Mouse (Mus musculus): Measurements from ENCODE around the gene Setd6. TPM values are rescaled to one million over a fixed set of nuclear protein-coding genes. Genes with fewer than 3 reads are reported as not detected.
A peak's percentile ranks its signal among the peaks of the same experiment; 100 is the strongest.

The Setd6 gene
- 10 to 100 TPM; 15.8 to 21.0 TPM for total RNA-seq (2021)
- long read RNA-seq, experiment 1, transcript Setd6-201 (7 exons, 1,707 nt) = major isoform, 8 of 11 reads
- long read RNA-seq, experiment 1, partial matches to known transcripts = 3 of 11 reads
- long read RNA-seq, experiment 1, other reads (novel, unspliced or antisense) = 0 of 11 reads
- long read RNA-seq, experiment 2, transcript Setd6-201 (7 exons, 1,707 nt) = major isoform, 9 of 9 reads
- long read RNA-seq, experiment 2, partial matches to known transcripts = 0 of 9 reads
- long read RNA-seq, experiment 2, other reads (novel, unspliced or antisense) = 0 of 9 reads

DNA sequence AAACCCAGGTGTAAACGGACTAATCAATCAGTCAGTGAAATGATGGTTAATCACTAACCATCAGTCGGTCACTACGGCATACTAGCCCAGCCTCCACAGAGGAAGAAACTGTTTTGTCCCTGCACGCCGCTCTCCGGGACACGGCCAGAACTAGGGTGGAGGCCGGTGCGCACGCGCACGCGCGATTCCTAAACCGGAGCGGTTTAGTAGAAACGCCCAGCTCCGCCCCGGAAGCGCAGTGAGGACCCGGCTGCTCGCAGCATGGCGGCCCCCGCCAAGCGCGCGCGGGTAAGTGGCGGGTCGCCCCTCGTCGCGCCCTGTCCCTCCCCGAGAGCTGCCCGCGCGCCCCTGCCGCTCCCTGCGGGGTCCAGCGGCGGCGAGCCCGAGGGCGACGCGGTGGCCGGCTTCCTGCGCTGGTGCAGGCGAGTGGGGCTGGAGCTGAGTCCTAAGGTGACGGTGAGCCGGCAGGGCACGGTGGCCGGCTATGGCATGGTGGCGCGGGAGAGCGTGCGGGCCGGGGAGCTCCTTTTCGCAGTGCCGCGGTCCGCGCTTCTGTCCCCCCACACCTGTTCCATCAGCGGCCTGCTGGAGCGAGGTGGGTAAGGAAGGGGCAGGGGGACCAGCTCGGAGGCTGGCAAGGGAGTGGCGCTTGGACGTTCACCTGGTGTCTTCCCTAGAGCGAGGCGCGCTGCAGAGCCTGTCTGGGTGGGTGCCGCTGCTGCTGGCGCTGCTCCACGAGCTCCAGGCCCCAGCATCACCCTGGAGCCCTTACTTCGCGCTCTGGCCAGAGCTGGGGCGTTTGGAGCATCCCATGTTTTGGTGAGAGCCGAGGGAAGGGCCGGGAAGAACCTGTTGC, at the start of gene Setd6:
Setd6 (plus strand) TSS at position 206 of the 856 bp plus-strand sequence.
- DNase-seq = peak; percentile 89 to 92

DNA sequence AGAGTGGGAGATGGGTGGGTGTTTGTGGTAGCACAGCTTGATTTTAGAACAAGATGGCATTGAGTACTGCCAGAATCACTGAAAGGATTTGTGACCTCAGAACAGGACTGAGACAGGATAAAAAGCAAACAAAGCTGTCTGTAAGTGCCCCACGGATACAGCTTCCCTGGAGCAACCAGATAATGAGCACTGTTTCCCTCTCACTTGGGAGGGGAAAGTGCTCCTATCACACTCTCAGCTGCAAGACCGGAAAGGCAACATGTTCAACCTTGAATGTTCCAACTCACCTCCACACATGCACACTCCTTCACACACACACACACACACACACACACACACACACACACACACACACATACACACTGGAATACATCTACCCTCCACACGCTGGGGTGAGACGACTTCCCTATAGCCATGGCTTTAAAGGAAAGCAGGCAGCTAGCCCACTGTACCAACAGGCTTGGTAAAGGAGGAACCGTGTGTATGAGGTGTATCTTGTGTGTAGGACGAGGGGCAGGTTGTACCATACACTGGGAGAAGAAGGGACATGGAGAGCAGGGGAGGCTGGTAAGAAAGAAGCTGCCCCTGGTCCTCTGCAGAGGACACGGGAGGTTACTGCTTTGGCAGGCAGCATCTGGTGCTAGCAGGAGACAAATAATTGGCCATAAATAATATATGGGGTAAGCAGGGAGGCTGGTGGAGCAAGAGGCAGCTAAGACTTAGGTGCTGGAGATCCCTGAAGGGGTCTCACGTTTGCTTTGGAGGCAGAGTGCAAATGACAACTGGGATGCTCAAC, 47.3 kb upstream of the Setd6 start:
- DNase-seq = no peak

DNA sequence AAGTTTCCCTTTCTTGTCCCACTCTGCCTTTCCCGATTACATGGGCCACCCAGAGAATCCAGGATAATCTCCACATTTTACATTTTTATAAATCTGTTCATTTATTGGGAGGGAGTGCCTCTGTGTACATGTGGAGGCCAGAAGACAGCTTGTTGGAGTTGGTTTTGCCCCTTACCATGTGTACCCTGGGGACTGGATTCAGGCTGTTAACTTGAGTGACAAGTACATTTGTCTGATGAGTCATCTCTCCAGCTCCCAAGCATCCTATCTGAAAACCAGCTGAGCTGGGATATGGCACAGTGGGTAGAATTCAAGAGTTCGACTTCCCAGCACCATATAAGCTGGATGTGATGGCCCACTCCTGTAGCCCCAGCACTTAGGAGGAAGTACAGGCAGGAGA, 45.7 kb upstream of the Setd6 start:
- no peak for DNase-seq

DNA sequence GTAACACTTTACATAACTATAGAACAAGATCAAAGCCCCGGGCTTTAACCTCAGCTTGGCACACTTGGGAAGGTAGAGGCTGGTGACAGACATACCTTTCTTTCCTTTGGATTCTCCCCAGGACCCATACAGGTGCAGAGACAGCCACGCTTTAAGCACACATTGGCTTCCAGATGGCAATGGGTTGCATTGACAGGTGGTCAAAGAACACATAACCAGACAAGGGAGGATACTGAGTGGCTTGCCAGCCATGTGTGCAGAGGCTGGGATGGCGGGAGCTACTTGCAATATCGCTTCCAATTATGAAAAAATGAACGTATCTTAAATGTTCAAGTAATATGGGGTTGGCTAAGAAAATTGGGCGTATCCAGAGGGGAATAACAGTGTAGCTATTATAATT, 43.8 kb upstream of the Setd6 start:
- DNase-seq = no peak

DNA sequence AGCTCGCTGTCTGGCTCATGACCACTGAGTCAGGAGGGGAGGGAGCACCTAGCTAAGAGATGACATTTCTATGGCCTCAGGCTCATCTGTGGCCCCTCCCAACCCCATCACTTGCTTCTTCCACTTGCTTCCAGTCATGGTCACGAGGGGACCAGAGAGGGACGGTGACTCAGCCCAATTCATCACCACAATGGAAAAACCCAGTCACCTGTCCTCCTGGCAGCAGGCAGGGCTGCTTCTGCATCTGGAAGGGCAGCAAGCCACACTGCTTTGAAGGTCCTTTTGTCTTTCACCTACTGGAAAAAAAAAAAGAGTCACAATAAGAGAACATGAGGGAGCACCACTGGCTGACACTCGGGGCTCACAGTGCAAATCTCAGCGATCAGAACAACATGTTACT, 42.9 kb upstream of the Setd6 start:
- no peak for DNase-seq

DNA sequence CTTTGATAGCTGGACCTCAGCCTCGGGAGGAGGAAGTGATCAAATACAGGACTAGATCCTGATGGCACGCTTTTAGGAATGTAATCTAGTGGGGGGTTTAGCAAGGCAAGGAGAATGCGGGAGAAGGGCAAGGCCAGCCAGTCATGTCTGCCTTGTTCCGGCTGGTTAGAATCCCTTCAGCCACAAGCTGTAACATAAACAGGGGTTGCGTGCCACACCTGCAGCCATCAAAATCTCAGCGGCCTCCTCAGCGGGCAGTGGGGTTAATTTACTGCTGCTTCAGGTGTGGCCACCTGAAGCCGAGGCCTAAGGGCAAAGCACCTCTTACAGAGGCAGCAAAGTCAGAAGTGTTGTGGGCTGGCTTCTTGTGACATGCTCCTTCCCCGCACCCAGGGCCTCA, 39.0 kb upstream of the Setd6 start, which contains the start of gene Ndrg4:
Ndrg4 (plus strand) TSS at position 350 of the 400 bp plus-strand sequence.
- DNase-seq = no peak

DNA sequence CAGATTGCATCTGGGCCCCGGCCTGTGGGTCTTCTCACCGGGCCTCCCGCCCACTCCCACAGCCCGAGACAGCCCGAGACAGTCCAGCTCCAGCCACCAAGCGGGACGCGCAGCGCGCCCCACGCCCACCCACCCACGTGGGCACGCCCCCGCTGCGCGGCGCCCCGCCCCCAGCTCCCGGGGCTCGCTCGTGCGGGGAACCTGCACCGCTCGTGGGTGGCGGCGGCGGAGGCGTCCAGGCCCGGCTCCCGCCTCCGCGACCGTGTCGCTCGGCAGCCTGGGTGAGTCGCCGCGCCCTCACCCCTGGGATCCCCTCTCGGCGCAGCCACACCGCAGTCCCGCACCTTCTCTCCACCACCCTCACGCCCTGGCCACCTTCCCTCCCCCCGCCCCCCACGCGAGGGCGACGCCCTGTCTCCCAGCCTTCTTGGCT, 38.1 kb upstream of the Setd6 start:
- no peak for DNase-seq

DNA sequence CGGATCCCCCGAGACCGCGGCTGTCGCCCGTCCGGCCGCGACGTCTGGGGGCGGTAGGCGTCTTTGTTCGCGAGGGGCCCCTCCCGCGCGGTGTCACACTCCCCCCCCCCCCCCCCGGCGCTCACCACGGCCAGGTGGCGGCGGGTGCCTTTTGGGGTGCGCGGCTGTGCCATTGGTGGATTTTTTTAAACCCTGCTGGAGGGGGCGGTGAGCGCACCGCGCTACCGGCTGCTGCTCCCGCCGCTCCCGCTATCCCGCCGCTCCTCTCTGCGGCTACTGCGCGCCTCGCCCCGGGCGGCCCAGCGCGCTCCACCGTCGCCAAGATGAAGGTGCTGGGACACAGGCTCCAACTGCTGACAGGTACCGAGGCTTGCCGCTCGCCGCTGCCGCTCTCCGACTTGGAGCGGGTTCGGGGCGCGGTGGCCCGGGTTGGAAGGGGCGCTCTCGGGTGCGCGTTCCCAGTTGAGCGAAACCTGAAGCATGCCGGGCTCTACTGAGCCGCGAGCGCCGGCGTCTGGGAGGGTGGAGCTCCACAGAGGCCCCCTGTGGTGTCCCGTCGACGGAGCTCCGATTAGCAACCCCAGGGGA, 37.6 kb upstream of the Setd6 start:
- DNase-seq = no peak

DNA sequence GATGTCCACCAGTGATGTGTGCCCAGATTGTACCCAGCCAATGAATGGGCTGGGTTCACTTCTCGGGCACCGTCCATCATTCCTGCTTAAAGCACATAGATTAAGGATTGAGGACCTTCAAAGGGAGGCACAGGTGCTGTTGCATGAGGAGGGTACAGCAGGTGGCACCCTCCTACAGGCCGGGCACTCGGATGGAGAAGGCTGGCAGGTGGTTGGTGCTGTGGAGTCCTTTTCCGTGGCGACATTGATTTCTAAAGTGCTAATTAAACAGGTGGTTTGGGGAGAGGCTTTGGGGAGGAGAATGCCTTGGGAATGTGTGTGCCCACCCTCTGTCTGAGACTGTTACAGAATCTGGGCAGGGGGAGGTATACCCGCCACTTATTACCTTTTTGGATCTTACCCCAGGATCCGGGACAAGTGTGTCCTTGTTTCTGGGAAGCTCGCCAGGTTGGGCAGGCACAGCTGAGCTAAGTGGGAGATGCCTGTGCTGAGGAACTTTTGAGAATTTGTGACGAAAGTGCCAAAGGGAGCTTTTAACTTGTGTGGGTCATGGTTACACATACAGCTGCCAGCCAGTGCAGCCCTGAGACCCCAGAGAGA, 27.5 kb upstream of the Setd6 start:
- peak; percentile 32 to 54 for DNase-seq

DNA sequence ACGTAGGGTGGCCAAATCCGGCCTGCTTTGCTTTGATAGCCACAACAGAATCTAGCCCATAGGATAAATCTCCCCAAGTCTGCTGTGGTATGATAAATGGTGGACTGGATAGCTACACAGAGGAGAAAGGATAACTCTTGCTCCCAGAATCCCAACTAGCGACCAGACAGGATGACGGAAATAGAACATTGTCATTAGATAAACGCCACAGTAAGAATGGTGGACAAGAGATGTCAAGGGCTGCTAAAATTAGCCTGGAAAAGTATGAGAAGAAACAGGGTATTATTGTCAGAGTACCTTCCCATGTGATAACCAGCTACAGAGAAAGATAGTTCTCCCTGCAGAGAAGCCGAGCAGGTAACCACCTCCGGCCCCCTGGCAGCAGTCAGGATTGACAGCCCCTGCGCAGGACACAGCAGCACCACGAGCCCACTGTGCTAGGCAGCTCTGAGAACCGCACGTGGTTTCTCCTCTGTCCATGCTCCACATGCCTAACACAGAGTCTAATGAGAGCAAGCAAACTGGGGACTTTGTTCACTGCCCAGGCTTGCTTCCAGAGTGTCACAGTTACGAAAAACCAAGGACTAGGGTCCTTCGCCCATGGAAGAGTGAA, 24.6 kb upstream of the Setd6 start:
- DNase-seq = peak; percentile 16 to 38

DNA sequence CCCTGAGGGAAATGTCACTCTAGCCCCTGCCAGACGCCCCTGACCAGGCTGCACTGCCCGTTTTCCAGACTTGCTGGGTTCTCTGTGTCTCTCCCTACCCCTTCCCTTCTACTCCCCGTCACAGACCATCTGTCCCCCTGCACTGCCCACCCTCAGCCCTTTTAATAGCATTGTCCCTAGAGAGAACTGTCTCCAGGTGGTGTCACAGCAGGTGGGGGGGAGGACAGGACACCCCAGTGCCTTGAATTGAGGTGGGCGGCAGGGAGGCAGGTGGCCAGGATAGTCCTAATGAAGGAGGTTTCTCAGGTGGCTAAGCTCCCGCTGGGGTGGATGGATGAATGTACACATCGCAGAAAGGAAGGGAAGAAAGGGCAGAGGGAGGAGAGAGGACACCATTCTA, 21.1 kb upstream of the Setd6 start:
- no peak for DNase-seq

DNA sequence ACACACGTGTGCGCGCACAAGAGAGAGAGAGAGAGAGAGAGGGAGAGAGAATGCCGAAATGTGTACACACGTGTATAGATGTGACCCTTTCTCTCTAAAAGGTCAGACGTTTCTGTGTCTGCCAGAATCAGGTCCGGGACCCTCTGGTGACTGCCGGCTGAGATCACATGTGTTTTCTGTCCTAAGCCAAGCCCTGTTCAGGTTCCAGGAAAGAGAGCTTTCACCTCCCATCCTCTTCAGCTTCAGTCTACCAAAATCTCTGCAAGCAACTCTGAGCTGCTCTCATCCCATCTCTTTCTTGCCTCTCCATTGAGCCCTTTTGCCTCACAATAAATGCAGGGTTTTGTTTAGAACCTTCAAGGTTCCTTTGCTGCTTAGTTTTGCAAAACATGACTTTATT, 19.0 kb upstream of the Setd6 start:
- no peak for DNase-seq

DNA sequence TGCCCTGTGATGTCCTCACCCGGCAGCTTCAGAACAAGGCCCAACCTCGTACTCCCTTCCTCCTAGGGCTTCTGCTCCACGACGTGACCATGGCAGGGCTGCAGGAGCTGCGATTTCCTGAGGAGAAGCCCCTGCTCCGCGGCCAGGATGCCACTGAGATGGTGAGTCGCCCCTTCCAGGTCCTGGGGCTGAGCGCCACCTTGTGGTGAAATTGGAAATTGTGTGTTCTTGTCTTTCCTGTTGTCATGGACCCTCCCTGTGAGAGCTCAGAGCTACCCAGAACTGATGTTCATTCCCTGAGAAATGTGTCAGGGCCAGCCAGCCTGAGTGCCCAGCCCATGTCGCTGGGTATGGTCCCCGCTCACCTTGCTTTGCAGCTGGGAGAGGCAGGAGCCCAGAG, 18.6 kb upstream of the Setd6 start:
- DNase-seq = peak; percentile 64 to 91

DNA sequence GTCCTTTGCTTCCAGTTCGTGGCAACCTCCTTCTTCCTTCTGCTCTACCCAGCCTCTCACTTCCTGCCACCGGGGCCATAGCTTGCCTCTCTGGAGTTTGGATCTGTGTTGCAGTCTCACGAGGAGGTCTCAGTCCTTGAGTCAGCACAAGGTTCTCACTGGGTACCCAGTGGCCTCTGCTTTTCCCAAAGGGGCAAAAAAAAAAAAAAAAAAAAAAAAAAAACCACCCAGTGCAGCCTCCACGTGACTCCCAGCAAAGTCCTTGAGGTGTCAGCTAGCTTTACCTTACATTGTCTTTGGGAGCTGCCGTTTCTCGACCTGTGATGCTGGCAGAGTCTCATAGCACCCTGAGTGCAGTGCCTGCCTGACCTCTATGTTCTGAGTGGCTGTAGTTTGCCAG, 17.5 kb upstream of the Setd6 start:
- DNase-seq = no peak

DNA sequence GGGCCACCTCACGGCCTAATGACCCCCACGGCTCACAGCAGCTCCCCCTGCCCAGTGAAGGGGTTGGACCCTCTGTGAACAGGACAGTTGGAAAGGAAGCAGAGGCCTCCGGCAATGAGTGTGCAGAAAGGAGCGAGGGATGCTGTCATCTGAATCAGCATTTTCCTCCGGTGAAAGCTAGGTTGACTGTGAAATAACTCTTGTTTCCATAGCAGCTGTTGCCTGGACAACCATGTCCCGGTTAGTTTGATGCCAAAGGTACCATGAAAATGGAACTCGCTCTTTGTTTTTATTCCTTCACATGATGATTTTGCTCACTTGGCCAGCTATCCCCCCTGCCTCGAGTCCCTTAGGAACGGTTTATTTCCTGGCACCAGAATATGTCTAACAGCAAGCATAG, 15.4 kb upstream of the Setd6 start:
- DNase-seq = no peak

DNA sequence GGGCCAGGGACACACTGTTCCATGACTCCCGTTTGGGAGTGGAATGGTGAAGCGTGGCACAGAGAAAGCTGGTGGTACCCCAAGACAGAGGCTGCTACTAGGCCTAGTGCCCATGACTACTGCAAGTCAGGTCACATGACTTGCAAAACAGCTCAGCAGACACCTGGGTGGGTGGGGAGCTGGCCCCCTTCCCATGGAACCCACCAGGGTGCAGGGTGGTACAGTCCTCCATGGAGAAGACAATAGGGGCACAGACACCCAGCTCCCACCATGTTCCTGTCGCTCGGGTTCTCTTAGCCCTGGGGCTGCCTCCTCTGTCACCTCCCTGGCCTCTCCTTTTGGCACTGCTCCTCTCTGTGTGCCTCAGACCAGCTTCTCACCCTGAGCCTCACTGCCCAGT, 13.9 kb upstream of the Setd6 start:
- no peak for DNase-seq

DNA sequence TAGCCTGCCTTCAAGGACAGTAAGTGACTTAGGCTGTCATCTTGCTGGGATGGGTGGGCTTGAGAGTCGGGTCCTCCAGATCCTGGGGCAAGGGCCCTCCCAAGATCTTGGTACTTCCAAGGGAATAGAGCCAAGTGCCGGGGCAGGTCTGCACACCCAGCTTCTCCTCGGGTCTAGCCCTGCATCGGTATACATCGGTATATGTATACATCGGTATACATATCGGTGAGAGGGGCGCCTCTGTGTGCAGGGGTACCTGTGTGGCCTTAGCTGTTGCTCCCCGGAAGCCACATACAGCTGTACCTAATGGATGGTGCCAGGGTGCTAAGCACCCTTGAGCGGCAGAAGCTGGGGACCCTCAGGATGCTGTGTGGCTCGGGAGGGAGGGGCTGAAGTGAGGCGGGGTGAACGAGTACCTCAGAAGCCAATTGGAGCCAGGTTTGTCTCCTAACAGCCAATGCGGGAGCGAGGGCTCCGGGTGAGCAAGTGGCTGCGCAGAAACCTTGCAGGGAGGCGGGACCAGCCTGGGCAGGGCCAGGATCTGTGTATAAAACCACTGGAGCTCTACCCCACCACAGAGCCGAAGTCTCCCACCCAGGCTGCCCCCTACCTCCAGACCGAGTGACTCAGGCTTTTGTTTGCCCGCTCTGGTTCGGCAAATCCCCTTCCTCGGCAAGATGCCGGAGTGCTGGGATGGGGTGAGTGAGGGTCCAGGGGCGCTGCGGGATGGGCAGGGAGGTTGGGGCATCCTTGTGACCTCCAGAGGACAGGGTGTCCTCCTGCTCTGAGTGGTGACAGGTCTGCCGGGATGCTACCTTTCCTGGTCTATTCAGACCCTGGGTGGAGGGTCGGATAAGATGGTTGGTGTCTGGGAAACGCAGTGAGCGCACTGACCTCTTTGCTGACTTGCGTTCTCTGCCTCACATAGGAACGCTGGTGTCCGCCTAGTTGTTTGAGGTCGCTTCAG, 12.9 kb upstream of the Setd6 start:
- peak; percentile 77 to 81 for DNase-seq

DNA sequence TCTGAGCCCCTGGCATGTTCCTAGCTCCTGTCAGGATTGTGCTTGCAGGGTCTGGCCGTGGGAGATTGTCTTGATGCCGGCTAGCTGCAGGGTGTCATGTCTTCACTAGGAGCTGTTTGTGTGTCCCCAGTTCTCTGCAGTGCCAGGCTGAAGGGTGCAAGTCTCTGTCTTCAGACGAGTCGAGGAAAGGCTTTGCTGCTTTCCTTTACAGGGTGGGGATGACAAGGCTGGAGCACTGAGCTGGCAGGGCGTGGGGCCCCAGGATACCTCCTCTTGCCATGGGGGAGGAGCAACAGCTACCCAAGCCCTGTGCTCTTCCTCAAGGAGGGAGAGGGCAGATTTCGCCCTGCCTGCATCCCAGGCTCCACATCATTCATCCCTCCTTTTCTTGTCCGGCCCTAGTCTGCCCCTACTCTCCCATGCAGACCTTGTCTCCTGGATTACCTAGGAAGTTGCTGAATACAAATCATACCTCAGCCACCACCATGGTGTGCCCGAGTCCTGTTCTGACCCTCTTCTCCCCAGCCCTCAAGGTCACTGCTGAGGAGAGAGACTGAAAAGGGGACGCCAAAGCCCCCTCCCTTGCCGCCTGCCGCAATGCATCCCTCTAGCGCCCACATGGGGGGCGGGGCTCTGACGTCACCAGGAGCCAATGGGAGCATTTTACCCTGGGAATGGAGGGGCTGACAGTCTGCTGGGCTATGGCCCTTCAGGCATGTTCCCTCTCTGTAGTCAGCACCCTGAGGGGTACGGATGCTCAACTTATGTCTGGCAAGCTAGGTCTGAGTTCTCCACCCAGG, 12.0 kb upstream of the Setd6 start:
- peak; percentile 22 to 56 for DNase-seq

DNA sequence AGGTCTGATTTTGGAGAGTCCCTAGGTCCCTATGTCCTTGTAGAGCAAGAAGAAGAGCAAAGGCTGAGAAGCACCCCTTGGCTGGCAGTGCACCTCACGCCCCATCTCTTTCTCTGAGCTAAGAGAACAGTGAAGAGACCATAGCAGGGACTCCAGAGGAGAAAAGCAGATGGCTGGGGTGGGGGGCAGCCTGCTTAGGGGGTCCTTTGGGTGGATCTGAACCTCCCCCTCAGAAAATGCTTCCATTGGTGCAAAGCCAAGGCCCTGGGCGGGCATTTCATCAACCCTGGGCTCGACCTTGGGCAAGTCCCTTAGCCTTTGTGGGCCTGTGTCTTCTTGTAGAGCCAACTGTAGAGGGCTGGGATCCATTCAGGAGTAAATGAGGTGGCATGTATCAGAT, 11.1 kb upstream of the Setd6 start:
- DNase-seq = no peak
